Mouse (Mus musculus) frontal cortex, adult (tissue): Measurements from ENCODE around the gene Cyp24a1.
"Not testable (repeated sequence)": the region's sequence is repeated elsewhere in the genome, so short reads cannot be mapped to it uniquely, and the experiment has no call there.

Experiments
- ATAC-seq: cut with Nextera tagmentation; 2 replicates; pipeline ENCODE4 v1.9.2; 2017; ENCODE audit warnings: mild to moderate bottlenecking, moderate library complexity, mixed read lengths; ENCODE audit not compliant: low TSS enrichment

Cyp24a1 gene

GRCm38 (mm10) chr2:170494784-170495710, 1.9 kb downstream of the Cyp24a1 start:
- no peak for ATAC-seq

GRCm38 (mm10) chr2:170487890-170488502, 8.9 kb downstream of the Cyp24a1 start:
- ATAC-seq, result peak; percentile 57; the same call in 1 of the 2 replicates

DNA sequence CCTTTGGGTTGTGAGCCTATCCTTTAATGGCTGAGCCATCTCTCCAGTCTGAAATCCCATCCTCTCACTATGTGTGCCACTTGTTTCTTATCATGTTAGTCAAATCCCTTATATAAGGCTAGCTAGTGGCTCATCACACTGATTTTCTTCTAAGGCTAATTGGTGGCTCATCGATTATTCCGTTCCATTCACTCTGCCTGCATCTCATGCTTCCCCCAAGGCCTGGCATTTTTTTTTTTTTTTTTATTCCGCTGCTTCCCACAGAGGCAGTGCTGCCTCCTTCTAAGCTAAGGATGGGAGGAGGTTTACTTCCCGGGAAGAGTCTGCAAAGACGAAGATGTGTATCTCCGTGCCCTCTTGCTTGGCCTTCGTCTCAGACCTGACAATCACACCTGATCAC, 9.7 kb downstream of the Cyp24a1 start:
- no peak for ATAC-seq

GRCm38 (mm10) chr2:170483914-170484313, 13.0 kb downstream of the Cyp24a1 start:
- ATAC-seq, result no peak

- no peak for ATAC-seq
Observed at GRCm38 (mm10) chr2:170482019-170482540, 14.9 kb downstream of the Cyp24a1 start.

GRCm38 (mm10) chr2:170476643-170477042, 20.3 kb downstream of the Cyp24a1 start:
- ATAC-seq, result no peak

DNA sequence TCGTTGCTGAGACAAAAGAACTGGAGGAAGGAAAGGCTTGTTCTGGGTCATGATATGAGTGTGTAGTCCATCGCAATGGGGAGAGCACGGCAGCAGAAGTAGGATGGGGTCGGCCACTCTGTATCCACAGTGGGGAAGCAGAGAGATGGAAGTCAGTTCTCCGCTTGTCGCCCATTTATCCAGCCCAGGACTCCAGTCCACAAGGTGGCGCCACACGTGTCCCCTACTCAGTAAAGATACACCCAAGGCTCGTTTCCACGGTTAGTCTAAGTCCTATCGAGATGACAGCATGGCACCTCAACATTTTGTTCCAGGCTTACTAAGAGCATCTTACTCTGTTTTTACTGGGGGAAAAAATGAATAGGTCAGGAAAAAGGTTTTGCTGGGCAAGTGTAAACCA, 20.7 kb downstream of the Cyp24a1 start:
- no peak for ATAC-seq

DNA sequence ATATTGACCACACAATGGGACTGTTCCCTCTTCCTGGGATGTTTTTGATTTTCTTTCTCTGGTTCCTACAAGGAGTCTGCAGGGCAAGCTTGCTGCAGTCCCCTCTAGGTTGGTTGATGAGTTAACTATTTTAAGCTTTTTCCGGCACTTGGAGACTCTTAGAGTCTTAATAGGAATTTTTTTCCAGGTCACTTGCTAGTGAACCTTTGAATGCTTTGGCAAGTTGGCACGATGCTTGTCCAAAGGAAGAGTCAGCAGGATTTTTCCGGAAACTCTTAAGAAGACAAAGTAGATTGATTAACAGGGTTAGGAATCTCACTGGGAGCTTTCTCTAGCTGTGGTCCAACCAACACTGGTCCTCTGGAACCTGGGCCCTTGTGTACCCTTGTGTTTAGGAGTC, 21.8 kb downstream of the Cyp24a1 start:
- ATAC-seq, result no peak

DNA sequence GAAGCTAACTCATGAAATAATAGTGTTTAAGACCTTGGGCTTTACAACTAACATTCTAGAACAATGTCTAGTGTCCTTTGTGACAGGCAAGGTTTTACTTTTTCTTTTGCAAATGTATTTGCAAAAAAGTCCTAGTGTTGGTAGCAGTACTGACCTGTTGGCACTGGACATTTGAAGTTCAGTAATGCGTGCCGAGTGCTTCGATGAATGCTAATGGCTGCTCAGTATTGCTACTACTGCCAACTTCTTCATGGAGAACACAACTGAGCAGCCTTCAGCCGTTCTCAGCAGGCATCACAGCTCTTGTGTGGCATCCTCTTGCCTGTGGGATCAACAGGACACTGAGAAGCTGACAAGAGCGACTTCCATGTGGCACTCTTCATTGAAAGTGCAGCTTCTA, 22.8 kb downstream of the Cyp24a1 start:
- no peak for ATAC-seq

DNA sequence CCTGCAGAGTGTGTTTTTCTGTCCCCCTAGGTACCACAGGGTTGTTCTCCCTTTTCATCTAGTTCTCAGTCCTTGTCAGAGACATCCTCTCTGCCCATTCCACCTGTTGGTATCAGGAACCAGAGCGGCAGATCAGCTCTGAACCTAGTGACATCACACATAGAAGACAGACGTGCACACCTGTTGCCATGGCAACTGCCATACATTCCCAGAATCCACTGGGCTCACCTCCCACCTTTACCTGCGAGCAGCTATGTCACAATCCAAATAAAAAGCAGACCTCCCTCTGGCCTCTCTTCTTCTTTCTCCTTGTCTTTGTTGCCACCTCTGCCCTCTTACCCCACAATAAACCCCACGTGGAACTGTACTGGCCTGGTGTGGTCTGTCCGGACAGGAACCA, 26.4 kb downstream of the Cyp24a1 start:
- no peak for ATAC-seq

- no peak; the same call in 1 of the 2 replicates for ATAC-seq
Observed at GRCm38 (mm10) chr2:170469616-170470308, 27.2 kb downstream of the Cyp24a1 start.

DNA sequence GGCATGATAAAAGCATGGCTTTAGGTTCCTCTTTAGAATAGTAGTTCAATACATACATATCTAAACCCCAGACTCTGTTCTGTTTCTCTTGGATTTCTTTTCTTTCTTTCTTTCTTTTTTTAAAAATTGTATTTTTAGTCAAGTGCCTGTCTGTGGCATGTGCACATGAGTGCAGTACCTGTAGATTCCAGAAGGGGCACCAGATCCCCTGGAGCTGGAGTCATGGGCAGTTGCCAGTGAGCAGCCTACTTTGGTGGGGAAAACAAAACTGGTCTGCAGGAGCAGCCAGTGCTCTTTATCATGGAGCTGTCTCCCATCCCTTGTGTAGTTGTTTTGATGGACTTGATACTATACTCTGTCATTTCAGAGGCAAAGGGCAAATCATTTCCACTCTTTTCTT, 28.9 kb downstream of the Cyp24a1 start:
- ATAC-seq, result no peak

DNA sequence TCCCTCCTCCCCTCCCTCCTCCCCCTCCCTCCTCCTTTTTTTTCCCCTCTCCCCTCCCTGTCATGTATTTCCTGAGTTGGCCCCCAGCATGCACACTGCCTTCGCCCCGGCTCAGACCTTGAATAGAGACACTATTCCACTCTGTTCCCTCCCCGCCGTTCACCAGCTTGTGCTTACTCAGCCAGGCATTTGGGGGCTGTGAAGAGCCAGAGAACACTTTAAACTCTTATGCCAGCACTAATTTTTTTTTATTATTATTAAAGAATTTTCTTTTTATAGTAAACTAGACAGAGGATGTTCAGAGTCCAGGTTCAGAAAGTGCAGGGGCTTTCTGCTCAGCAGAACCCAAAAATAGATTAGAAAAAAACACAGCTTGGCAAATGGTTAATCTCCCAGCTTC, 32.1 kb downstream of the Cyp24a1 start:
- no peak for ATAC-seq

- no peak for ATAC-seq
Observed at GRCm38 (mm10) chr2:170461652-170462051, 35.3 kb downstream of the Cyp24a1 start.

DNA sequence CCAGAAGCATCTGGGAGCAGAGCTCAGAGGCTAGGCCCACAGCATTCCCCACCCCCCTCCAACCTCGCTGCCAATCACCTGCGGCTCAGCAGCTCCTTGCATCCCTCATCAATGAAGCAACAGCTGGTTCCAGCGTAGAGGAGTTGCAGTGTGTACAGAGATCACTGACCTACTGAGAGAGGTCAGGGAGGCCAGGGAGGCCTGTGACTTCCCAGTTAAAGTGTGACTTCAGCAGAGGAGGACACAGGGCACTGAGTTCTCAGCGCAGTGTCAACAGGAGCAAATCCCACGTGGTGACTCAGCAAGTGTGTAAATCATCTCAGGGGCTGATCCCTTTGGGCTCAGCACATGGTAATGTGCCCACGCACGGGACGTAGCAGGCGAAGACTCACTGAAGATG, 37.1 kb downstream of the Cyp24a1 start:
- ATAC-seq, result no peak

GRCm38 (mm10) chr2:170459183-170459582, 37.8 kb downstream of the Cyp24a1 start:
- no peak for ATAC-seq

- not testable (repeated sequence) for ATAC-seq
Observed at GRCm38 (mm10) chr2:170453809-170454208, 43.1 kb downstream of the Cyp24a1 start.

- peak; percentile 31; the same call in 1 of the 2 replicates for ATAC-seq
Observed at GRCm38 (mm10) chr2:170450933-170451332, 46.0 kb downstream of the Cyp24a1 start.

- peak; percentile 50; the same call in 1 of the 2 replicates for ATAC-seq
Observed at GRCm38 (mm10) chr2:170447651-170448050, 49.3 kb downstream of the Cyp24a1 start.

DNA sequence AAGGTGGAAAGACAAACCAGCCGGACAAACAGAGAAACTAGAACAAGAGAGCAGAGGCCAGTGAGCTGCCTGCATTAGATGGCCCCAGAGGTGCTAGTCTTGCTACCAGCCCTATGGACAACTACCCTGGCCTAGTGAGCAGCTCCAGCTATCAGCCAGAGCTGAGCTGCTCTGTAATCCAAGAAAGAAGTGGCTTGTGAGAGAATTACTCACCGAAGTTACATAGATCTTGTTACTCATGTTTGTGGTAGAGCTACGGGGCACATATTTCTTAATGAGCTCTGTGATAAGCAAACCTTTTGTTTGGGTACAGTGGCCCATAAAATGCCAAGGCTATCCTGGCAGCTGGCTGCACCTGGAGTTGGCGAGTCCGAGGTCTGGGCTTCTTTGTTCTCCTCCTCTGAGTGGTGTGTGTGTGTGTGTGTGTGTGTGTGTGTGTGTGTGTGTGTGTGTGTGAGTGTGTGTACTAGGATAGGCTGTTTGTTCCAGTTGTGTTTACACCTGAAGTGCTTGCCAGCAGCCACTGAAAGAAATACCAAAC, 50.0 kb downstream of the Cyp24a1 start:
- ATAC-seq, result no peak

DNA sequence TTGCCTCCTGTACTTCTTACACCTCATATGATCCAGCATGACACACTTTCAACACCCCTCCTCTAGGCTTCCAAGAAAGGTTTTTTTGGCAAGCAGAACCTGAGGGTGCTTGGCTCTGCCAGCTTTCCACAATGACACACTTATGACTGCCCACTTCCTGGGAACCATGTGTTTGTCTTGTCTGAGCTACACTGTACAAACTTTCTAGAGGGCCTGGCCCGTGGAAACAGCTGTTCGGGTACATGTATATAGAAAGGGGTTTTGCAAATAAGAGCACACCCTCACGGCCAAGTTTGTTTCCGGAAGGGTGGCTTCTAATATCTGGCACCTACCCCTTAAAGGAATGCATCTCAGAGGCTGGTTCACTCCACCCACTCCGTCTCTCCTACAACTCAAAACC, 51.1 kb downstream of the Cyp24a1 start:
- peak; percentile 72; the same call in 1 of the 2 replicates for ATAC-seq

DNA sequence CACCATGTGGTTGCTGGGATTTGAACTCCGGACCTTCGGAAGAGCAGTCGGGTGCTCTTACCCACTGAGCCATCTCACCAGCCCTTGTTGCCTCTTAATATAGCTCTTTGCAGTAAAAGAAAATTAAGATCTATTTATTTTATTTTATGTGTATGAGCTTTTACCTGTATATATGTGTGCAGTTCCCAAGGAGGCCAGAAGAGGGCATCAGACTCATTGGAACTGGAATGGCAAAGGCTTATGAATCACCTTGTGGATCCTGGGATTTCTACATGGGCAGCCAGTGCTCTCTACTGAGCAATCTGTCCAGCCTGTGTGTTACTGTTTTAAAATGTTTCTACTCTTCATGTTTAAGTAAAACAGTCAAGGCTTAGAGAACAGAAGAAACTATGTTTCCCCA, 54.4 kb downstream of the Cyp24a1 start:
- ATAC-seq, result no peak
